ENCODE assay signal across 8 mouse cellular contexts in the genomic region with DNA sequence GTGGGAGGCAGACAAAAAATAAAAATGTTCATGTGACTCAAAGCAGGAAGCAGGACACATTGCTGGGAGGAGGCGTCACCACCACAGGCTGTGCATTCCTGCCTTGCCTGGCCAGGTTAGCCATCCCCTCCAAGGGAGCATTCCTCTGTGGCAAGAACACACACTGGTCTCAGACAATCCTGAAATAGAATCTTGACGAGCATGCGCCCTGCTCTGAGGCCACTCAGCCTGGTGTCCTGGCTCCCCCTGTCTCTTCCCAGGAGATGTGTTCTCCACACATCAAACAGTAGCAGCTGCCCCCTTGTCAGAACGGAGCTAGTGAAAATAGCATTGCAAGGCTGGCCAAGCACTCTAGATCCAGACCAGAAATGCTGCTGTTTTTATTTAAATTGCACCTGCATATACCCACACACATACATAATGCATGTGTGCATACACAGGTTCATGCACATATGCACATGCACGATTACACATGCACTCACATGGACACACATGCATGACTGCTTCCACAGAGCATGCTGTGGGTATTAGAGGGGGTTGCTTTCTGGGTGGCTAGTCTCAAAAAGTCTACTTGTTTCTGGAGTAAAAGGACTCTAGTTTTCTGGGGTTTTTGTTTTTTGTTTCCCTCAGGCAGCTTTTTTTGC.
DNase-seq lines count a peak whose midpoint lies in the region; ATAC-seq and TF ChIP-seq lines count a peak whose summit lies in the region.

No protein-coding gene starts in this region.

- peaks cover 27% of the 10 kb centered on the region; the same call in 1 of the 2 replicates for H3K4me1 ChIP-seq in spleen, adult 2 months (ENCODE audit: control insufficient read depth, insufficient read depth, insufficient read length)
- peaks cover 14% of the 10 kb centered on the region; the same call in 1 of the 2 replicates for H3K4me1 ChIP-seq in embryonic facial prominence, embryonic 11.5 days (ENCODE audit: control insufficient read depth, insufficient read depth, low read length)
- peaks cover 19% of the 10 kb centered on the region for H3K4me1 ChIP-seq in heart, adult 2 months (ENCODE audit: control insufficient read depth, insufficient read depth, low read length)
- H3K4me1 ChIP-seq in limb, embryonic 10.5 days: peaks cover 48% of the 10 kb centered on the region
- H3K4me1 ChIP-seq in midbrain, embryonic 10.5 days: peaks cover 46% of the 10 kb centered on the region
- H3K4me1 ChIP-seq in stomach, embryonic 14.5 days (ENCODE audit: control insufficient read depth, insufficient read depth, low read length): peaks cover 26% of the 10 kb centered on the region; the same call in 1 of the 2 replicates

- H3K9me3 ChIP-seq in embryonic facial prominence, embryonic 11.5 days (replicated peaks; ENCODE audit: control insufficient read depth, low read length): no peaks in the 10 kb centered on the region
- H3K9me3 ChIP-seq in limb, embryonic 10.5 days (replicated peaks): no peaks in the 10 kb centered on the region
- H3K9me3 ChIP-seq in midbrain, embryonic 10.5 days (replicated peaks): no peaks in the 10 kb centered on the region
- no peaks in the 10 kb centered on the region for H3K9me3 ChIP-seq in stomach, embryonic 14.5 days (ENCODE audit: control insufficient read depth, low read depth, low read length)

- peak; percentile 1; the same call in 1 of the 2 replicates for TF ChIP-seq CTCF in spleen, adult 2 months (IDR thresholded peaks at IDR 0.05; ENCODE audit: extremely low read depth, insufficient read depth, insufficient read length, insufficient replicate concordance)
- TF ChIP-seq CTCF in heart, adult 2 months (IDR thresholded peaks at IDR 0.05): peak; percentile 82

- intact Hi-C loops in heart, adult 2 months (cut with DNase I): loop anchor here (1.0 to 5.0 kb wide), 6 partner anchors 42 to 343 kb away; no protein-coding TSS in a partner anchor

- H3K27ac ChIP-seq in spleen, adult 2 months (ENCODE audit: insufficient read depth, low read length): peak overlapping the region; percentile 75
- H3K27ac ChIP-seq in embryonic facial prominence, embryonic 11.5 days (replicated peaks; ENCODE audit: low read depth, low read length): peak overlapping the region; percentile 77
- peak overlapping the region; percentile 85 for H3K27ac ChIP-seq in heart, adult 2 months
- peak overlapping the region; percentile 88 for H3K27ac ChIP-seq in limb, embryonic 10.5 days
- H3K27ac ChIP-seq in midbrain, embryonic 10.5 days (replicated peaks): peak overlapping the region; percentile 89
- peak overlapping the region; percentile 72 for H3K27ac ChIP-seq in stomach, embryonic 14.5 days (ENCODE audit: low read length)

- peak overlapping the region; percentile 26 for H3K9ac ChIP-seq in embryonic facial prominence, embryonic 11.5 days (replicated peaks; ENCODE audit: low read length)
- peak overlapping the region; percentile 1 for H3K9ac ChIP-seq in heart, adult 2 months (ENCODE audit: low read depth, low read length)
- no peak overlapping the region for H3K9ac ChIP-seq in stomach, embryonic 14.5 days (replicated peaks; ENCODE audit: low read depth, low read length)

- no peak for DNase-seq in spleen, adult 2 months (ENCODE audit: low read depth in 1 of 2, low spot score in 2 of 2)
- DNase-seq in spleen, adult 12 weeks (ENCODE audit: low spot score): no peak
- peak; percentile 79 for DNase-seq in embryonic facial prominence, embryonic 11.5 days (ENCODE audit: low spot score)
- DNase-seq in heart, adult 2 months: peak; percentile 75 to 86
- DNase-seq in kidney, adult 18-20 months: peak; percentile 73
- DNase-seq in limb, embryonic 10.5 days (ENCODE audit: low spot score): peak; percentile 70
- DNase-seq in midbrain, embryonic 10.5 days (ENCODE audit: low spot score): peak; percentile 65

- no peaks in the 10 kb centered on the region for H3K79me2 ChIP-seq in heart, adult 2 months (replicated peaks; ENCODE audit: control insufficient read depth, insufficient read depth, low read length)

- no peaks in the 10 kb centered on the region for H3K27me3 ChIP-seq in spleen, adult 2 months (ENCODE audit: control insufficient read depth, insufficient read depth, low read length)
- H3K27me3 ChIP-seq in embryonic facial prominence, embryonic 11.5 days (ENCODE audit: control insufficient read depth, insufficient read depth, low read length): no peaks in the 10 kb centered on the region
- no peaks in the 10 kb centered on the region for H3K27me3 ChIP-seq in heart, adult 2 months (ENCODE audit: control insufficient read depth, insufficient read depth, low read length)
- H3K27me3 ChIP-seq in limb, embryonic 10.5 days (ENCODE audit: low read depth, poor library complexity, severe bottlenecking): no peaks in the 10 kb centered on the region
- no peaks in the 10 kb centered on the region for H3K27me3 ChIP-seq in midbrain, embryonic 10.5 days (ENCODE audit: low read depth, poor library complexity, severe bottlenecking)
- H3K27me3 ChIP-seq in stomach, embryonic 14.5 days (ENCODE audit: control insufficient read depth, insufficient read depth, low read length): no peaks in the 10 kb centered on the region

- ATAC-seq in embryonic facial prominence, embryonic 11.5 days (replicated peaks; ENCODE audit: insufficient number of reproducible peaks, low FRiP score, low TSS enrichment, low read depth): peak; percentile 87
- ATAC-seq in stomach, embryonic 14.5 days (ENCODE audit: insufficient number of reproducible peaks, insufficient read depth, low FRiP score, low read depth): peak; percentile 87

- no peaks in the 10 kb centered on the region for H3K36me3 ChIP-seq in spleen, adult 2 months (ENCODE audit: control insufficient read depth, insufficient read depth, low read length)
- no peaks in the 10 kb centered on the region for H3K36me3 ChIP-seq in embryonic facial prominence, embryonic 11.5 days (replicated peaks; ENCODE audit: control insufficient read depth, insufficient read depth, low read depth, low read length)
- H3K36me3 ChIP-seq in heart, adult 2 months (ENCODE audit: control insufficient read depth, insufficient read depth, low read length): peaks cover 5% of the 10 kb centered on the region
- no peaks in the 10 kb centered on the region for H3K36me3 ChIP-seq in limb, embryonic 10.5 days
- no peaks in the 10 kb centered on the region for H3K36me3 ChIP-seq in midbrain, embryonic 10.5 days
- H3K36me3 ChIP-seq in stomach, embryonic 14.5 days (ENCODE audit: control insufficient read depth, insufficient read depth, low read length): no peaks in the 10 kb centered on the region

- 19% methylated on average over 5 of the region's 5 CpGs for WGBS in spleen, adult 2 months
- WGBS in embryonic facial prominence, embryonic 11.5 days: 19% methylated on average over 5 of the region's 5 CpGs
- WGBS in heart, adult 2 months: 15% methylated on average over 5 of the region's 5 CpGs
- WGBS in limb, embryonic 10.5 days: 16% methylated on average over 5 of the region's 5 CpGs
- WGBS in midbrain, embryonic 10.5 days: 23% methylated on average over 5 of the region's 5 CpGs
- 16% methylated on average over 5 of the region's 5 CpGs for WGBS in stomach, embryonic 14.5 days

- H3K4me3 ChIP-seq in spleen, adult 2 months (ENCODE audit: extremely low read depth, insufficient read depth, insufficient read length): no peak overlapping the region
- no peak overlapping the region for H3K4me3 ChIP-seq in embryonic facial prominence, embryonic 11.5 days (ENCODE audit: low read depth, low read length)
- H3K4me3 ChIP-seq in heart, adult 2 months: no peak overlapping the region
- peak overlapping the region; percentile 38 for H3K4me3 ChIP-seq in limb, embryonic 10.5 days
- peak overlapping the region; percentile 35 for H3K4me3 ChIP-seq in midbrain, embryonic 10.5 days
- H3K4me3 ChIP-seq in stomach, embryonic 14.5 days (ENCODE audit: low read depth, low read length): no peak overlapping the region

- H3K4me2 ChIP-seq in embryonic facial prominence, embryonic 11.5 days (ENCODE audit: low read depth, low read length): no peak overlapping the region; the same call in 1 of the 2 replicates
- peak overlapping the region; percentile 17; the same call in 1 of the 2 replicates for H3K4me2 ChIP-seq in stomach, embryonic 14.5 days (replicated peaks; ENCODE audit: low read depth, low read length)

- no peak for TF ChIP-seq POLR2A in spleen, adult 2 months (IDR thresholded peaks at IDR 0.05; ENCODE audit: low read depth, low read length)
- TF ChIP-seq POLR2A in heart, adult 2 months (IDR thresholded peaks at IDR 0.05; ENCODE audit: insufficient read depth, low read depth, low read length): peak; percentile 68

- TF ChIP-seq EP300 in heart, adult 2 months (IDR thresholded peaks at IDR 0.05; ENCODE audit: insufficient read depth, low read depth, low read length): peak; percentile 99

Comparison
In these comparisons a context has a peak if more than half of its experiments do, and no peak if none do; other contexts are left out.
1. DNase-seq: peak in embryonic facial prominence, embryonic 11.5 days (single experiment), heart, adult 2 months (2 of 2), kidney, adult 18-20 months (single experiment), limb, embryonic 10.5 days (single experiment) and midbrain, embryonic 10.5 days (single experiment); none in spleen, adult 2 months (0 of 2) and spleen, adult 12 weeks (single experiment).
2. H3K4me3 ChIP-seq: peak in limb, embryonic 10.5 days (single experiment) and midbrain, embryonic 10.5 days (single experiment); none in spleen, adult 2 months (single experiment), embryonic facial prominence, embryonic 11.5 days (single experiment), heart, adult 2 months (single experiment) and stomach, embryonic 14.5 days (single experiment).
3. Peak in every context shown above with its lines, with median percentiles within 50 percentile points of each other: H3K27ac ChIP-seq.